Mouse (Mus musculus) hematopoietic stem cell, adult 5-6 weeks (primary cell): ENCODE data around the gene Pde4d. TPM values are rescaled to one million over a fixed set of nuclear protein-coding genes. Genes with fewer than 3 reads are reported as not detected.

Source experiments
- ATAC-seq, 2 experiments: fragments of 125-278 bp in 1 of 2; replicated peaks in 1 of 2; 2 replicates each; pipeline ENCODE4 v1.8.0; 2016 to 2017; ENCODE audit warnings: inconsistent platforms in 2 of 2, mild to moderate bottlenecking in 2 of 2, moderate number of reproducible peaks in 2 of 2, low read depth in 1 of 2, moderate TSS enrichment in 1 of 2; ENCODE audit not compliant: low FRiP score in 2 of 2, poor library complexity in 2 of 2, severe bottlenecking in 2 of 2, insufficient read depth in 1 of 2, low TSS enrichment in 1 of 2
- total RNA-seq: library from RNA; stranded (forward); fragments of 172-1452, 232-1000 nt; gene quantifications from 2 replicates; pipeline ENCODE4 v1.2.3, GENCODE M21; 2017

The Pde4d gene
- total RNA-seq, 1 experiment from 2014 or later: 29.6 TPM

DNA sequence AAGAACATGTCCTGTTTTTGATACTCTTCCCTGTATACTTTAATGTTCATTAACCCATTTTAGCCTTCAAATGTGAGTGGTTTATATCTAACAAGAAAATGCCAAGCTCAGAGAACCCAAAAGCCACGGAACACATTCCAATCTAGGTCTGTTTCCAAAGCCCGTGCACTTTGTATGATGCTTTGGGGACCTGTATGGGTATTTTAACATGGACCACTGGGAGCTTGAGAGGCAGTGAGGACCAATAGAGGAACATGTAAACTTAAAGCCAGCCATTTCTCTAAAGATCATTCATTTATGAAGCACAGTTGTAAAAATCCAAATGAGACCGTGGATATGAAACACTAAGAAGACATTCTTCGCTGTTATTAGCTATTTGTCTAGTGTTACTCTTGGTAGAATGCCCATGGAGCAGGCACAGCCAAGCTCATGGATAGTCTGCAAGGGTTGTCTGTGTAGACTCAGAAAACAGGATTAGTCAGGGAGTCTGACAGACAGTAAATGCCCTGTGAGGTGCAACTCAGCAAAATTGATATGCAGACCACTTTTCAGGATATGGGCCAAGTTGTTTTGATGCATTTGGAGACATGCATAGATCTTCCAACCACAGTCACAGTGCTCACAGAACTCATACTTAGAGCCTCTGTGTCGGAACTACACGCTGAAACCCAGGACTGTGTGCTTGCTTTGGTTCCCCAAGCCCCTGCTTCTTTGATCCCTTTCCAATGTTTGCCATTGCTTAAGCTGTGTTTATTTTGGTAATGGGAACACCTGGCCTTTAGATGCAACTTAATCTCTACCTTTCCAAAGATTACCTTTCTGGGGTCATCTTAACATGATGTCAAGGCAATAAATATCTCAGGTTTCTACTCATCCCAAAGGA lies 1272.7 kb downstream of the Pde4d start:
- no peak for ATAC-seq

DNA sequence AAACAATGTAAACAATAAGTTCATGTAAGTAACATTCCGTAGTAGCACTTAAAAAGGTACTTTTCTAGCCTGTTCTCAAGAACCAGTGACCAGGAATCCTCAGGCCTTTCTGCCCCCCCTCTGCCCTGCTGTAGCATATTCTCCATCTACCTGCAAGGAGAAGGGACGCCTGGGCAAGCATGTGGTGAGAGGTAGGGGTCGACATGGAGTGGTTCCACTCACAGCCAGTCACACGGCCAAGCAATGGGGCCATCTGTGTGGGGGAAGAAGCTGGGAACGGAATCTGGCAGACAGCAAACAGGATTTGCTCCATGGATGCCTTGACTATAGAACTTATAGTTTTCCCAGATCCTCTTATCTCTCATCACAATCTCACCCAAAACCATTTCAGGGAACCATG lies 1277.6 kb downstream of the Pde4d start:
- no peak for ATAC-seq

DNA sequence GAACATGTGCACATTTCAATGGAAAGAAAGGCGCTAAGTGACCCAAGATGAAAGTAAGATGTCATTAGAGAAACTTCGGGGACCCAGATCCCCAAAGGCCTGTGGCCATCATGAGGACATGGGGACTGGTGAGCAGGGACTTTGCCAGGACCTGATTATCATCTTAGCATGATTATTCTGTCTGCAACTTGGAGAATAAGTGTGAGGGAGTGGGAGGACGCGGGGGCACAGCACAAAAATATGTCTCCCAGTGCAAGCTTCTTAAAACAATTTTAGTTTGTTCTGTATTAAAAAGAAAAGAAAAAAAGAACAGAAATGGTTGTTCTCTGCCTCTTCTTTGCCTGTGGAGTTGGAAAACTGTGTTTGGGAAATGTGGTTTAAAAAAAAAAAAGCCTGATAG lies 1279.9 kb downstream of the Pde4d start:
- no peak for ATAC-seq

DNA sequence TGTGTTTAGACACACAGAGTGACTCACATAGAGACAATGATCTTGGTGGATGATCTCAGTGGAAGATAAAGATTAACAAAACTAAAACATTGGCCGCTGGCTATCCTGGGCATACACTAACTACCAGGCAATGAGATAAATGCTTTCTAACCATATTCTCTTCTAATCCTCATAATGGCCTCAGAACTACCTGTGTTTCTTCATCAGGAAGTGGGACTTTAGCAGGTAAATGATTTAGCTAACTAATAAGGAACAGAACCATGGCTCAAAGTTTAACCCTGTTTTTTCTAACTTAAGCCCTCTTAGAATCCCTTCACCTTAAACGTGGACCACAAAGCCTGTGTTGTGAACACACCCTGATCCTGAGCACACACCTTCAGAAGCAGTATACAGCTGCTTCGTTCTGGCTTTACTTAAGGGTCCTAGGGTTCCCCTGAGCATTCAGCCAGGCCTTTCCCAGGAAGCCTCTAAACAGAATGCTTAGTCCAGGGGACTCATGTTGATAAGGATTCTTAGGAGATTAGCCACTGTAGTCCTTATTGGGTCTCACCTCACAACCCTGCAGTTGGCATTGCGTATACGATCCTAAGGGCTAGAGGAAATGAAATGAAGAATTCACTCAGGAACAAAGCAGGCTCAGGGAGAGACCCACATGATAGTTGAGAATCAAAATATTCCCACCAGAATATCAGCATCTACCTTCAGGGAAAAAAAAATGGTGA lies 1283.1 kb downstream of the Pde4d start:
- no peak for ATAC-seq

DNA sequence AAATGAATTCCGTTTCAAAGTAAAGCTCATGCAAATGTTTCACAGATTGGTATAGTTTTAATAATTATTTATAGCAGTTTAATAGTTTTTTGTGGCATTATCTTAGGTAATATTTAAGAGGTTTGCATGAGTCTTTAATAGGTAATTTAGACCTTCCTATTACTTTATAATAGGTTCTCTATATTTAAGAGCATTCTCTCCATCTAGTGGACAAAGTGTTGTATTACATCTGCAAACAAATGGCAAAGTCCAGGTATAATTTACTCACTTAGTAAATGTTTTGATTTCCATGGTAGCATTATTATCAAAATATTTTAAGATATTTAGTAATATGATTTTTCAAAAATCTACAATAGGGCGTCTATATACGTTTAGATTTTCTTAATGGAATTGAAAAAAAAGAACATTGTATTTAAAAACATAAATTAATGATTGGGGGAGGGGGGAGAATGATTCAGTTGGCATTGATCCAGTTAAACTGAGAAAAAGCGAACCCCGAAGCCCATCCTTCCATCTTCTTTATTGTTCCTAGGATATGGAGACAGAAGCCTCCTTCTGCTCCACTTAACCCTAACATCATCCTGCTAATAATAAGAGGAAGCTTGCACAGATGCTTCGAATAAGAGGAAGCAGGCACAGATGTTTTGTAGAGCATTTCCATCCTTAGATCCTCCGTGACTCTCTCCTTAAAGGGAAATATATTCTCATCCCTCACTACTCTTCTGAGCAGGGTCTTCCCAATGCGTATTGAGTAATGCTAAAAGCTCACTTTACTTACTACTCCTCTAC lies 1286.7 kb downstream of the Pde4d start:
- peak; percentile 53 to 60; a peak in 3 of 4 replicates for ATAC-seq

DNA sequence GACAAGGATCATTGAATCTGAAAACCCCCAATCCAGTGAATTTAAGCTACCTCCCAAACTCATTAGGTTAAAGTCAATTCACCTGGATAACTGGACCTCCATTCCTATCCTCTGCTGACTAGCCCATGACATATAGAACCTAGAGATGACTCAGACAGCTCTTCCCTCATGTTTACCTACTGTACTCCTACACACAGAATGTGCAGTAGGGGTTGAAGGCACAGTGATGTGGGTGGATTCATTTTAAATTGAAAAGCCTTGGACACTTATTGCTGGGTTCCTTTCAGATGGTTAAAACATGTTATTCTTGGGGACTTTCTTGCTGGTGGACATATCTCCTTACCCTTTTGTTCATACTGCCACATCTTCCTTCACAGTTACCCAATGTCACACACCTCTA lies 1296.7 kb downstream of the Pde4d start:
- ATAC-seq: no peak

DNA sequence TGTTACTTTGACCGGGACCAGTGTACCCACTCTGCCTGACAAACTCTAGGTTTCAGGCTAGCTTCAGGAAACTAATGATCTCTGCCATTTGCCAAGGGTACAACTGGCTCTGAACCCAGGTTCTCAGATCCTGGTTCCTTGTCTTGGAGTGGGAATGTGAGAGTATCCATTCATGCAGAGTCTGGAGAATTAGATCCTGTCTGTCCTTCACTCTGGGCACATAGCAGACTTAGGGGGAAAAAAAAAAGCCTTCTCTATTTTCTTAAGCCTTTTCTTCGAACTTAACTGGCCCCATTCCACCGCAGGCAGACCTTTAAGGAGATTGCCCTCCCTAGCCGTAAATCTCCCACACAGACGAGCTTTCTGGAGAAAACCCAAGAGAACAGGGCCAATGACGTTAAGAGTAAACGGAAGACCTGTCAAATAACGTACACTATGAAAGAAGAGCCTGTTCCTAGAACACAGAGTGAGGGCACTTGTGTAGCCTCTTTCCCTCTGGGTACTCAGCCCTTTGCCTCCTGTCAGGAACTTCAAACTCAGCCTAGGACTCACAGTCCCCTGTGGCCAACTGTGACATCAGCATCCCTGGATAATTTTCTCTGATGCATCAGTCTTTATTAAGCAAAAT lies 1302.6 kb downstream of the Pde4d start:
- ATAC-seq: peak; percentile 56 to 76

DNA sequence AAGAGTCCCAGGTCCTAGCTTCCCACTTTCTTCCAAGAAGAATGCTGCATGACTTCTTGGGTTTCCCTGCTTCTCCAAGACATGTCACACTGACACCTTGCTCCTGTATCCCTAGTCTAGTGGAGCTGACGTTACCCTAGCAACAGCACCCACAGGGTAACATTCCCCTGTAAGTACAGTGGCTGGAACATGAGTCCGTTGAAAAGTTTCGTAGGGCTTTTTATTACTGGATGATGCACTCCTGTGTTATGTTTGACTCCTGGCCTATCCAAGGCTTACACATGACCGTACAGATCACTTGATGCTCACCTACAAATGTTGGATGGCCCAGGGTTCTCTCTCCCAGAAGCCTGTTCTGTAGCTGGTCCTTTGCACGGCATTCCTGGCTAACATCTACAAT lies 1307.1 kb downstream of the Pde4d start:
- no peak for ATAC-seq

DNA sequence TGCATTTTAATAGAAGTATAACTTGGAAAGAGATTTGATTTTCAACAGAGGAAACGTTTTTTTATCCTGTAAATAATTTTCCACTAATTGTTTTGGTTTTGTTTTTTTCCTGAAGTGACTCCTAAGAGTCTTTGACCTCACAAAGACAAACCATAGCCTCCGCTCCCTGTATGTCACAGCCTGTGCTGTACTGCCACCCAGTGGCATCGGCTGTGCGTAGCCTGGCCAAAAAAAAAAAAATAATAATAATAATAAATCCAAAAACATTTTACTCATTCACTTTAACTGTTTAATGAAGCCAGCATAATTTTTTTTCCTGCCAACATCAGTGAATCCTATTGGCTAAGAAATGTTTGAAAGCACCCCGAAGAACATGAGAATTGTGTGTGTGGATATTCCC lies 1309.5 kb downstream of the Pde4d start:
- ATAC-seq: peak in 1 of 2 experiments; percentile 60; a peak in 1 of 4 replicates

DNA sequence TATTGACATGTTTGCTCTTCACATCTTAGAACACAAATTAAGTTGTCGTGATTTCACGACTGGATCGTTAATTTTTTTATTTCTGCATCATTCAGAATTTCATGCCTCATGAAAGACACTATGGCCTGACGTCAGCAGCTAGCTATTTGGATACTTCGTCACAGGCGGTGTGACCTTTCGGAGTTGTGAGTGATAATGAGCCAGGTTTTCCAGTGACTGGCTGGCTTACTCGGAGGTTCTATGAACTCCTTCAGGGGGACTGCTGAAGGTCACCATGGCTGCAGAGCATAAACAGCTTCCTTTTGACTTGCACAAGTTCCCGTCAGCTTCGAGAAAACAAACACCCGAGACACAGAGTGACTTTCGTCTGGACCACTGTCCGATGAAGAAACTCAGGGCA lies 1311.3 kb downstream of the Pde4d start:
- ATAC-seq: no peak

DNA sequence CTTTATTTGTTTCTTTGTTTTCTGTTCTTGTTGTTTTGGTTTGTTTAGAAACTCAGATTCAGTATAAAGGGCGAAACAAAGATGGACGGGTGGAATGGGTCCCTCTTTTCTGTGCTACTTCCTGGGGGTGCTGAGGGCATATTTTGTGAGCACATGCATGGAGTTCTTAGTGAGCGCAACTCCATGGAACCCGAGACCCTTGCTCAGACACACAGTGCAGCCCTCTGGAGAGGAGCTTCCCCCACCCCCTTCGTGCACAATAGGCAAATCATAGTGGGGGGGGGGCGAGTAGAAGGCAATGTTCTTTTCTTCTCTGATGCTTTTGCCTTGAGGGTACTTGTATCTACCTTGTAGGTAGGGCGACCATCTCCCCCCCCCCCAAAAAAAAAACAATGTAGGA lies 1325.0 kb downstream of the Pde4d start:
- ATAC-seq: no peak

DNA sequence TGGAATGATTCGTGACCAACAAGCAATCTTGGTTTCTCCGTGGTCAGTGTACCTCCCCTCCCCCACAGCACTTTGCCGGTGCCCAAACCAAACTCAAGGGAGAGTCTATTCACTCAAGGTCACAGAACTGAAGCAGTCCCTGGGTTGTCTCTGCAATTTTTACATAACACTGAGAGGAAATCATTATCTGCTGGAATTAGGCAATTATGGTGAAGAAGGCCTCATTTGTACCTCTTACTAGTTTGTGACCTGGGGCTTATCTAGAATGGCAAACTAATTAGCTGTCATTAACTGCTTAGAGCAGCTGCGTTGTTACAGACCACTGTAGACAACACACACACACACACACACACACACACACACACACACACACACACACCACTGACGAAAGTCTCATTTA lies 1325.4 kb downstream of the Pde4d start:
- no peak for ATAC-seq

DNA sequence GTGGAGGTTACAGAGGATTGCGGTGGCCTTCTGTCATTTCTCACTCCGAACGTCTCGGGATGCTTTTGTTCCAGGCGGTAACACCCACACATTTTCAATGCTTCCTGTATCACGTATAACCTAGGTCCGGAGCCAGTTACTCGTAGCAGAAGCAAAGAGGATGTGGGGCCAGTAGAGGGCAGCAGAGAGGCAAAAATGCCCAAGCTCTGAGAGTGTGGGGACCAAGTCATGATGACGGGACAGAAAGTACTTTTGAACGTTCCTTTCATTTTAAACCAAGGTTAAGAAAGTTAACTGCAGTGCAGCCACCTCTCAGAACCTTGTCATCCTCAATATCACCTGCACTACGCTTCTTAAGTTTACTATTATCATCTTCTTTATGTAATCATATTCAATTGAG lies 1326.4 kb downstream of the Pde4d start:
- ATAC-seq: peak; percentile 98

DNA sequence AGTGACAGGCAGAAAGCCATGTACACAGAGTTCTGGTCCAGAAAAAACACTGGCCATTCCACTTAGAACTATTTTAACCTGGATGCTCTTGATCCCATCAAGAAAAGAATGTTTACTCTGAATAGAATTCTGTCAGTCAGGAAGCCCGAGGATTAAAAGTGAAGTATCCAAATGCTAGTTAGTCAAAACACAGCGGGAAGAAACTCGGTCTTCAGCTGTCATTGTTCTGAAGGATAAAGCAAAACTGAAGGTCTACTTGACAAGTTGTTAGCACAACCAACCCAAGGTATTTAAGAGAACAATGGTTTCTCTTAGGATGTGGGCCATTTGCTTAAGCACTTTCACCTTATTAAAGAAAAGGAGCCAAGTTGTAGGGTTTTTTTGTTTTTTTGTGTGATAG lies 1327.2 kb downstream of the Pde4d start:
- ATAC-seq: no peak

DNA sequence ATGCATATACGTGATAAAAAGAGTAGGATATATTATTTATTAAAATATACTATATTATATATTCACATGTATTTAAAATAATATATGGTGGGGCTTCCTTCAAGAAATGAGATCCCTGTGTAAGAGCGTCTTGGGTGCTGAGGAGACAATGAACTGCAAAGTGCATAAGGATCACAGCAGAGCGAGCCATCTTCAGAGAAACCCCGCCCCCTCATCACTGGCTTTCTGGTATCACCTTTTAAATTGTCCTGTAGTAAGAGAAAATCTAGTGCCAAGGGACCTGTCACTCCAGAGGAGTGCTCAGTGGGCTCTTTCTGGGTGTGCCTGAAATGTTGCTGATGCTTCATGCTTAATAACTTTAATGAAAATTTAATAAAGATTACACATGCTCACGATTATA lies 1327.7 kb downstream of the Pde4d start:
- ATAC-seq: no peak

DNA sequence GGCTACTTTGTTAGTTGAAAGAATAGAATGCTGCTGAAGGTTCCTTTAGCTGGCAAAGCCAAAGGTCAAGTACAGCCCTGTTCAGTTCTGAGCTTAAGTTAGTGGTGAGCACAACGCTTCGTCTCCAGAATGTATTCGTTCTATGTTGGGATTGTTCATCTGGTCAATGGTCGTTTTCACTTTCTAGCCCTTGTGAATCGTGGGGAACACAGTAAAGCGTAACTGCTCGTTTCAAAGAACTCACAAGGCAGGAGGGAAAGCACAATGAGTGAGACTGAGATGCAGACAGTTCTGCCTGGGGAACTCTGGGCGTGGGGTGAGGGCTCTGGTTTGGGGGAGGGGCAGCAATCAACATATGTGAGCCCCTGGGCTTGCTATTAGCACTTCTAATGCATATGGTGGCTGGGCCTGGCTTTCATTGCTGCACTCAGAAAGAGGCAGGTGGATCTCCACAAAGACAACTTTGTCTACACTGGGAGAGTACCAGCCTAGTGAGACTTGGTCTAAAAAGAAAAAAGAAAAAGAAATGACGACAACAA lies 1328.6 kb downstream of the Pde4d start:
- no peak for ATAC-seq

DNA sequence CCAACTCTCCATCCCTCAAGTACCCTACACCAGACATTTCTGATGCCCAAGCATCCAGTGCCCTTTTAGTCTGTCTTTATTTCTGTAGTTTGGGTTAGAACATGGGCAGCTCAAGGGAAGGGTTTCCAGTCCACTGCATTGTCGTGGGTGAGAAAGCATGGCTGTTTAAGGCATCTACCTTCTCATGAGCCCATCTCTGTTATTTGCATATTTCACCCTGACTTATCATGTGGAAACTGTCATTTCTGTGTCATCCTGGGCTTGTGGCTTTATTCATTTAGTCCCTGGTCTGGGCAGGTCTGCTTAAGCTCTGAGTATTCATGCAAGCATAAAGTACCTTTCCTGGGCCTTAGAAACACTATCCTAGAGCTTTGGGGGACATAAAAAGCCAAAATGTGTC lies 1331.7 kb downstream of the Pde4d start:
- ATAC-seq: no peak
